25 mouse cellular contexts compared by ENCODE assay signal in the genomic region with DNA sequence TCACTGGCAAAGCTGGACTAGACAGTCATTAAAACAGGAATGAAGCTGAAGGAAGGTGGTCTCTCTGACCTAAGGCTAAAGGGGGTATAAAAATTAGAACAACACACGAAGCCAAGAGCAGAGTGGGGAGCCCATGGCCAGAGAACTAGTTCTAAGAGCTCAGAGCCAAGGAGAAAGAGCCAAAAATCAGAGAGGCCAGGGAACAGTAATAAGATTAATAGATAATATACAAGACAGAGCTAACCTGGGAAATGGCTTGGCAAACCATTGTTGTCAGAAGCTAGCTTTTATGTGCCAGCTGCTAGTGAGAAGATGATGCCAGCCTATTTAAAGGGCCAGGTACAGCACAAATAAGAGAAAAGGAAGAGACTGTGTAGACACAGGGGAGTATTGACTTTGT.
"Had no signal": no experiment of that assay in that cellular context is flagged by ENCODE, and none has a peak within 500 bp of the region (broad histone marks: within the 10 kb centered on the region; RNA-seq: fewer than 3 reads in every experiment).

No protein-coding gene starts in this region.

- H3K27ac ChIP-seq: gastrocnemius, adult 2 months; heart, embryonic 10.5 days; hindbrain, embryonic 10.5 days; hindbrain, embryonic 12.5 days; hindbrain, embryonic 15.5 days; intestine, embryonic 15.5 days; limb, embryonic 13.5 days; limb, embryonic 15.5 days; liver, embryonic 12.5 days; liver, embryonic 14.5 days had no signal

- H3K4me3 ChIP-seq: gastrocnemius, adult 2 months; heart, embryonic 10.5 days; heart, embryonic 12.5 days; hindbrain, embryonic 10.5 days; hindbrain, embryonic 12.5 days; hindbrain, embryonic 15.5 days; intestine, embryonic 15.5 days; limb, embryonic 13.5 days; limb, embryonic 15.5 days; liver, embryonic 12.5 days had no signal

- ATAC-seq: inflammation-experienced regulatory T-cells, adult 6 months; intestine, embryonic 15.5 days; intestine, postnatal 0 days; liver, embryonic 12.5 days had no signal

- H3K4me1 ChIP-seq: heart, embryonic 10.5 days; heart, embryonic 12.5 days; hindbrain, embryonic 10.5 days; intestine, embryonic 15.5 days; limb, embryonic 15.5 days; liver, embryonic 12.5 days had no signal

- H3K4me2 ChIP-seq: heart, embryonic 12.5 days; hindbrain, embryonic 12.5 days; hindbrain, embryonic 15.5 days; intestine, embryonic 15.5 days; limb, embryonic 13.5 days; limb, embryonic 15.5 days; liver, embryonic 12.5 days had no signal

- H3K9ac ChIP-seq: heart, embryonic 12.5 days; hindbrain, embryonic 12.5 days; hindbrain, embryonic 15.5 days; intestine, embryonic 15.5 days; limb, embryonic 13.5 days; limb, embryonic 15.5 days; liver, embryonic 12.5 days; liver, embryonic 14.5 days had no signal

- H3K9me3 ChIP-seq: heart, embryonic 10.5 days; heart, embryonic 12.5 days; hindbrain, embryonic 10.5 days; hindbrain, embryonic 12.5 days; hindbrain, embryonic 15.5 days; intestine, embryonic 15.5 days; limb, embryonic 13.5 days; limb, embryonic 15.5 days; liver, embryonic 12.5 days had no signal

- DNase-seq: gastrocnemius, adult 2 months; gastrocnemius, postnatal 10 days; gastrocnemius, postnatal 25 days; heart, adult 18-20 months; heart, postnatal 10 days; heart, postnatal 4 days; kidney, adult 18-20 months; kidney, adult 8-10 months; kidney, postnatal 10 days; kidney, postnatal 25 days; layer of hippocampus, adult 9-11 months; layer of hippocampus, postnatal 36 days; left cerebral cortex, postnatal 4 days had no signal

- H3K36me3 ChIP-seq: heart, embryonic 10.5 days; heart, embryonic 12.5 days; hindbrain, embryonic 10.5 days; hindbrain, embryonic 12.5 days; hindbrain, embryonic 15.5 days; intestine, embryonic 15.5 days; limb, embryonic 13.5 days; limb, embryonic 15.5 days; liver, embryonic 12.5 days had no signal

- H3K27me3 ChIP-seq: heart, embryonic 12.5 days; hindbrain, embryonic 12.5 days; hindbrain, embryonic 15.5 days; intestine, embryonic 15.5 days; limb, embryonic 13.5 days; limb, embryonic 15.5 days; liver, embryonic 12.5 days had no signal
